Comparison of ENCODE assay signal across 10 mouse cellular contexts in the genomic region with DNA sequence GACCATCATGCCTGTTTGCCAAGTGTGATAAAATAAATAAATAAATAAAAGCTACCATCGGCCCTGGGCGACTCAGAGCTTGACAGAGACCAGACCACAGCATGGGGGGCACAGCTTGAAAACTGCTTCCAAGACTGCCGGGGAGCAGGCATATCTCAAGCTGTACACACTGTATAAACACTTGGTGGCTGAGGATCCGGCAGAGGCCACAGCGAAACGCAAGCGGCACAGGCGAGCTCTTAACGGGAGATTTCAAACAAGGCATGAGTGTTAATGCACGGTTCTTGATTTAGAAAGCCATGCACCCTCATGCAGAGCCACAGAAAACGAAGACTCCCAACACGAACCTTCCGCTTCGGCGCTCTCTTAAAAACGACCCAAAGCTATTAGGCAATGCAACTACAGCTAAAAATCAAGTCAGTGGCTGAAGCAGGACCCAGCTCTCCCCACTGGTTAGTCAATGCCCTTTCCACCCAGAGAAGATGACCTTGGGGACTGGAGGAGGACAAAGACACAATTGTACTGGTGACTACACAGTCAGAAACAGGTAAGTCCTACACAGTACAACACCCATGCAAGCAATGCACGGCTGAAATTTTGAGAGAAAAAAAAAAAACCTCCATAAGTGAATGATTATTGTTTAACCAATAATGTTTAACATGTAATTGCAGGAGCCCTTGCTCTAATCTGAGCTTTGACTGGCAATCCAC.
DNase-seq lines count a peak whose midpoint lies in the region; ATAC-seq and TF ChIP-seq lines count a peak whose summit lies in the region.
"Had no signal": no experiment of that assay in that cellular context is flagged by ENCODE, and none has a peak within 500 bp of the region (broad histone marks: within the 10 kb centered on the region; RNA-seq: fewer than 3 reads in every experiment).

No protein-coding gene starts in this region.

- H3K36me3 ChIP-seq in heart, embryonic 15.5 days, result no peaks in the 10 kb centered on the region
- no peaks in the 10 kb centered on the region for H3K36me3 ChIP-seq in midbrain, embryonic 15.5 days (replicated peaks)
- H3K36me3 ChIP-seq in midbrain, postnatal 0 days (ENCODE audit: insufficient read depth, low read length), result no peaks in the 10 kb centered on the region
- H3K36me3 ChIP-seq in hindbrain, embryonic 16.5 days (ENCODE audit: control insufficient read depth, insufficient read depth, low read length), result no peaks in the 10 kb centered on the region
- H3K36me3 ChIP-seq: limb, embryonic 15.5 days had no signal

- peaks cover 81% of the 10 kb centered on the region for H3K4me1 ChIP-seq in heart, embryonic 15.5 days (replicated peaks)
- peaks cover 47% of the 10 kb centered on the region for H3K4me1 ChIP-seq in midbrain, embryonic 15.5 days
- peaks cover 10% of the 10 kb centered on the region; the same call in 1 of the 2 replicates for H3K4me1 ChIP-seq in midbrain, postnatal 0 days (ENCODE audit: insufficient read depth, low read length)
- peaks cover 20% of the 10 kb centered on the region for H3K4me1 ChIP-seq in hindbrain, embryonic 16.5 days (ENCODE audit: control insufficient read depth, insufficient read depth, low read depth, low read length)

- H3K27me3 ChIP-seq in heart, embryonic 15.5 days, result no peaks in the 10 kb centered on the region
- H3K27me3 ChIP-seq in midbrain, embryonic 15.5 days (replicated peaks), result no peaks in the 10 kb centered on the region
- H3K27me3 ChIP-seq in midbrain, postnatal 0 days (ENCODE audit: insufficient read depth, low read length), result no peaks in the 10 kb centered on the region
- no peaks in the 10 kb centered on the region for H3K27me3 ChIP-seq in hindbrain, embryonic 16.5 days (replicated peaks; ENCODE audit: control insufficient read depth, insufficient read depth, low read length)
- H3K27me3 ChIP-seq: limb, embryonic 15.5 days had no signal

- 0 out of 2 replicates have a peak overlapping the region, but pooled peaks have one; percentile 5 for H3K9ac ChIP-seq in heart, embryonic 15.5 days
- H3K9ac ChIP-seq in midbrain, embryonic 15.5 days, result no peak overlapping the region
- H3K9ac ChIP-seq in midbrain, postnatal 0 days (replicated peaks; ENCODE audit: low read length, poor library complexity, severe bottlenecking), result no peak overlapping the region
- H3K9ac ChIP-seq in hindbrain, embryonic 16.5 days (ENCODE audit: low read depth, low read length), result no peak overlapping the region
- H3K9ac ChIP-seq: limb, embryonic 15.5 days had no signal

- no peak for DNase-seq in heart, adult 18-20 months
- DNase-seq in midbrain, postnatal 0 days (ENCODE audit: low spot score), result no peak
- no peak for DNase-seq in thymus, postnatal 0 days (ENCODE audit: low spot score)
- no peak for DNase-seq in spleen, postnatal 14 days (ENCODE audit: low spot score in 2 of 2)
- DNase-seq: kidney, adult 9 months had no signal

- peak overlapping the region; percentile 25 for H3K4me2 ChIP-seq in heart, embryonic 15.5 days
- H3K4me2 ChIP-seq in midbrain, embryonic 15.5 days, result no peak overlapping the region
- no peak overlapping the region for H3K4me2 ChIP-seq in midbrain, postnatal 0 days (ENCODE audit: low read depth, low read length, poor library complexity, severe bottlenecking)
- no peak overlapping the region for H3K4me2 ChIP-seq in hindbrain, embryonic 16.5 days (ENCODE audit: low read length)
- H3K4me2 ChIP-seq: limb, embryonic 15.5 days had no signal

- H3K27ac ChIP-seq in heart, embryonic 15.5 days, result peak overlapping the region; percentile 80
- no peak overlapping the region for H3K27ac ChIP-seq in midbrain, embryonic 15.5 days
- H3K27ac ChIP-seq in midbrain, postnatal 0 days (ENCODE audit: low read depth, low read length), result no peak overlapping the region
- H3K27ac ChIP-seq in hindbrain, embryonic 16.5 days (ENCODE audit: low read depth, low read length), result 0 out of 2 replicates have a peak overlapping the region, but pooled peaks have one; percentile 14
- H3K27ac ChIP-seq: limb, embryonic 15.5 days had no signal

- peak; percentile 28; the same call in 1 of the 2 replicates for ATAC-seq in heart, embryonic 15.5 days (replicated peaks; ENCODE audit: insufficient number of reproducible peaks, insufficient read depth, low FRiP score, low read depth)
- 0 out of 2 replicates have a peak, but pooled peaks have one; percentile 31 for ATAC-seq in midbrain, embryonic 15.5 days (replicated peaks)
- ATAC-seq in midbrain, postnatal 0 days (ENCODE audit: low FRiP score), result no peak
- peak; percentile 35 for ATAC-seq in hindbrain, embryonic 16.5 days
- ATAC-seq in monocyte, adult 5-6 weeks (replicated peaks; ENCODE audit: insufficient number of reproducible peaks, low FRiP score, low TSS enrichment, poor library complexity, severe bottlenecking), result no peak

- no peak overlapping the region for H3K4me3 ChIP-seq in heart, embryonic 15.5 days
- H3K4me3 ChIP-seq in midbrain, embryonic 15.5 days, result no peak overlapping the region
- H3K4me3 ChIP-seq in midbrain, postnatal 0 days (ENCODE audit: low read depth, low read length), result no peak overlapping the region
- H3K4me3 ChIP-seq in hindbrain, embryonic 16.5 days (ENCODE audit: low read length), result no peak overlapping the region
- H3K4me3 ChIP-seq: limb, embryonic 15.5 days had no signal

- 32% methylated on average over 17 of the region's 17 CpGs for WGBS in heart, embryonic 15.5 days
- 57% methylated on average over 17 of the region's 17 CpGs for WGBS in midbrain, embryonic 15.5 days
- 67% methylated on average over 17 of the region's 17 CpGs for WGBS in midbrain, postnatal 0 days
- 54% methylated on average over 17 of the region's 17 CpGs for WGBS in hindbrain, embryonic 16.5 days

- no peak for TF ChIP-seq CTCF in midbrain, postnatal 0 days (IDR thresholded peaks at IDR 0.05)

- H3K9me3 ChIP-seq in heart, embryonic 15.5 days (replicated peaks), result no peaks in the 10 kb centered on the region
- no peaks in the 10 kb centered on the region for H3K9me3 ChIP-seq in midbrain, embryonic 15.5 days
- H3K9me3 ChIP-seq in midbrain, postnatal 0 days (ENCODE audit: low read length), result no peaks in the 10 kb centered on the region
- H3K9me3 ChIP-seq in hindbrain, embryonic 16.5 days (ENCODE audit: control insufficient read depth, low read length), result no peaks in the 10 kb centered on the region
- H3K9me3 ChIP-seq: limb, embryonic 15.5 days had no signal

Comparison
In these comparisons a context has a peak if more than half of its experiments do, and no peak if none do; other contexts are left out.
1. ATAC-seq: peak in heart, embryonic 15.5 days (single experiment), midbrain, embryonic 15.5 days (single experiment) and hindbrain, embryonic 16.5 days (single experiment); none in midbrain, postnatal 0 days (single experiment) and monocyte, adult 5-6 weeks (single experiment).
2. H3K27ac ChIP-seq: peak in heart, embryonic 15.5 days (single experiment) and hindbrain, embryonic 16.5 days (single experiment); none in midbrain, embryonic 15.5 days (single experiment) and midbrain, postnatal 0 days (single experiment).